21 mouse cellular contexts compared by ENCODE assay signal in the genomic region with DNA sequence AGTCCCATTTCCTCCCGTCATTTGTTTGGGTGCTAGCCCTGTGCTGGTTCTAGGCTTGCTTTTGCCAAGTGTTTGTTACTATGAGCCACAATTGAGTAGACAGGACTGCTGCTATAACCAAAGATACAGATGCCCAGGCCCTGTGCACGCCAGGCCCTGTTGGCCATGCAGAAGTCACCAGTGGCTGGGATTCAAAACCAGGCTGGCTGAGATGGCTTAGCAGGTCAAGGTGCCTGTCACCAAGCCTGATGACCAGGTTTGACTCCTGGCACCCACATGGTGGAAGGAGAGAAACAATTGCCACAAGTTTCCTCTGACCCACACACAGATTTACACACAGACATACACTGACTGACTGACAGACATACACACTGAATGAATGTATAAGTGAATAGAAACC.
"Had no signal": no experiment of that assay in that cellular context is flagged by ENCODE, and none has a peak within 500 bp of the region (broad histone marks: within the 10 kb centered on the region; RNA-seq: fewer than 3 reads in every experiment).

No protein-coding gene starts in this region.

- H3K27ac ChIP-seq: liver, embryonic 13.5 days; liver, embryonic 15.5 days; lung, embryonic 15.5 days; macrophage; midbrain, embryonic 12.5 days; midbrain, embryonic 15.5 days; neural tube, embryonic 12.5 days had no signal

- H3K9ac ChIP-seq: liver, embryonic 13.5 days; liver, embryonic 15.5 days; liver, postnatal 0 days; lung, embryonic 15.5 days; midbrain, embryonic 12.5 days; midbrain, embryonic 15.5 days; neural tube, embryonic 12.5 days had no signal

- H3K27me3 ChIP-seq: liver, embryonic 13.5 days; liver, embryonic 15.5 days; lung, embryonic 15.5 days; midbrain, embryonic 12.5 days; midbrain, embryonic 15.5 days; neural tube, embryonic 12.5 days had no signal

- H3K4me3 ChIP-seq: liver, embryonic 13.5 days; liver, embryonic 15.5 days; lung, embryonic 15.5 days; megakaryocyte, embryonic 14.5 days; midbrain, embryonic 12.5 days; midbrain, embryonic 15.5 days; neural tube, embryonic 12.5 days had no signal

- H3K9me3 ChIP-seq: liver, embryonic 13.5 days; liver, embryonic 15.5 days; lung, embryonic 15.5 days; megakaryocyte, embryonic 14.5 days; midbrain, embryonic 12.5 days; midbrain, embryonic 15.5 days; neural tube, embryonic 12.5 days had no signal

- H3K36me3 ChIP-seq: lung, embryonic 15.5 days had no signal

- ATAC-seq: liver, postnatal 0 days; lung, postnatal 0 days; midbrain, embryonic 15.5 days had no signal

- H3K4me2 ChIP-seq: liver, embryonic 13.5 days; liver, embryonic 15.5 days; lung, embryonic 15.5 days; midbrain, embryonic 12.5 days; midbrain, embryonic 15.5 days; neural tube, embryonic 12.5 days had no signal

- DNase-seq: liver, embryonic 13.5 days; liver, postnatal 0 days; lung, adult 2 months; lung, postnatal 14 days; lung, postnatal 36 days; retina, postnatal 1 day; right cerebral cortex, adult 18-20 months; right cerebral cortex, postnatal 25 days; right cerebral cortex, postnatal 4 days; spleen, adult 18-20 months; thymus, adult 18-20 months; thymus, postnatal 14 days; thymus, postnatal 36 days had no signal
